Mouse (Mus musculus) embryo, embryonic 10.5 days (tissue): Measurements from ENCODE around the gene Tbce.
"Not testable (repeated sequence)": the region's sequence is repeated elsewhere in the genome, so short reads cannot be mapped to it uniquely, and the experiment has no call there.

Experiments
- DNase-seq: peaks from one replicate; pipeline ENCODE4 v3.0.0-alpha.2; 2015; ENCODE audit warnings: low spot score

Gene Tbce

DNA sequence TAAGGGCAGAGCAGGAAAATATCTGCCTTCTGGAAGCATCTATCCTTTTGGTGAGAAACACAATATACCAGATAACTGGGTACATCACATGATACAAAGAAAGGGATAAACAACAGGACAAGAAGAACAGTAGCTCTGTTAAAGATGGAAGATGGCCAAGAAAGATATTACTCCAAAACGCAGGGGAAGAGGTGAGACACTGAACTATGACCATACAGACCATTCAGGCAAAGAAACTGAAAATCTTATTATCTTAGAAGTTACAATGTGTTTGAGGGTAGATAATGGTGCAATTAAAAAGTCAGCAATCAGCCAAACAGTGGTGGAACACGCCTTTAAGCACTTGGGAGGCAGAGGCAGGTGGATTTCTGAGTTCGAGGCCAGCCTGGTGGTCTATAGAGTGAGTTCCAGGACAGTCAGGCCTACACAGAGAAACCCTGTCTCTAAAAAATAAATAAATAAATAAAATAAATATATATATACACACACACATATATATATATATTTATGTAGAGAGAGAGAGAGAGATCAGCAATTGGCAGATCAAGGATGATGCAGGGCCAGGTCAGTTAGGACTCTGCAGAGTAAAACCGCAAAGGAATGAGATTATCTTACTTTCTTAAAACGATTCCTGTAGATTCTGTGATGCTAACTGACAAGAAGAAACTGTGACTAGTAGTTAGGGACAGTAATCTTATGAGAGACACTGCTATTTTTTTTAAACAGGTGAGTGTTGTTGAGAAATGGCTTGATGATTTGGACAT, 5.9 kb downstream of the Tbce start:
- DNase-seq = no peak

DNA sequence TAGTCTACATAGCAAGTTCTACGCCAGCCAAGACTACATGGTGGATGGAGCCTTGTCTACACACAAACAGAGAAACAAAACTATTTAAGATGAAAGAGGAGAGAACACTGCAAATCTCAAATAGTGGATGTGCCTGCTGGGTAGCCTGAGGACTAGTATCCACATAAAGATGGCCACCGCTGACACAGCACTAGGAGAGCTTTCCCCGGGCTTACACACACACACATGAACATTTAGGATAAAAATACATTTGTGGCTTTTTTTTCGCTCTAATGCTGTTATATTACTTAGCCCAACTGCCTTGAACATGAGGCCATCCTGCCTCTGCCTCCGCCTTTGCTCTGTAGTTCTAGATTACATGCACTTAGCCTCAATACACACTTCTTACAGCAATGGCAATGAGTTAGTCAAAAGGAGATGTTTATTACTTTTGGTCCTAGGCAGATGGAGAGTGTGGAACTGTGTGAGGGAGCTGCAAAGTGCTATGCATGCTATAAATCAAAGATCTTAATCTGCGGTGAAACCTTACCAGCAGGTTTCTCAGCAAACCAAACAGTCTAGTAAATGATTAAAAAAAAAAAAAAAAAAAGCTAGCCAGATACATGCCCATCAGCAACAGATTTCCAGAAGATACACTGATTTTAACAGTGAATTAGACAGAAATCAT, 13.2 kb downstream of the Tbce start:
- no peak for DNase-seq

DNA sequence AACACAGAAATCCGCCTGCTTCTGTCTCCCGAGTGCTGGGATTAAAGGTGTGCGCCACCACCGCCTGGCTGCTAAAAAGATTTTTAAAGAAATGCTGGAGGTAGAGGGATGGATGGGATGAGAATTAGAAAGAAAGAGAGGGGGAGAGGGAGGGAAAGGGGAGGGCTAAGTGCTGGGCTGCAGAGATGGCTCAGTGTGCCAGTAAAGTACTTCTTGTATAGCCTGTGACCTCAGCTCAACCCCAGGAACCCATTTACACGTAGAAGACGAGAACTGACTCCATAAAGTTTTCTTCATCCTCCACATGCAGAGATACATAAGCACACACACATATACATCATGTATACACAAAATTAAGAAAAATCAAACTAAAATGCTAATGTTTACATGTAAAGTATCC, 13.9 kb downstream of the Tbce start:
- DNase-seq = no peak

DNA sequence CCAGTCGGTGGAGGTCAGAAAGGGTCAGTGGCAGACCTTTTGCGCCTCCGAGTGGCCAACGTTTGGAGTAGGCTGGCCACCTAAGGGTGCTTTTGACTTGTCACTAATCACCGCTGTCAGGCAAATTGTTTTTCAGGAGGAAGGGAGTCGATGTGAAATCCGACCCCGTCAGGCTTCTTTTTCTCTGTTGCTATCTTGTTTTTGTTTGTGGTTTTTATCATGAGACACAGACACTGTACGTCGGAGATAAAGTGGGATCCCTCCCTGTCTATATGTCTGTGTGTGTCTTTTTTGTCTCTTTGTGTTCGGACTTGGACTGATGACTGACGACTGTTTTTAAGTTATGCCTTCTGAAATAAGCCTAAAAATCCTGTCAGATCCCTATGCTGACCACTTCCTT, 18.0 kb downstream of the Tbce start:
- not testable (repeated sequence) for DNase-seq

DNA sequence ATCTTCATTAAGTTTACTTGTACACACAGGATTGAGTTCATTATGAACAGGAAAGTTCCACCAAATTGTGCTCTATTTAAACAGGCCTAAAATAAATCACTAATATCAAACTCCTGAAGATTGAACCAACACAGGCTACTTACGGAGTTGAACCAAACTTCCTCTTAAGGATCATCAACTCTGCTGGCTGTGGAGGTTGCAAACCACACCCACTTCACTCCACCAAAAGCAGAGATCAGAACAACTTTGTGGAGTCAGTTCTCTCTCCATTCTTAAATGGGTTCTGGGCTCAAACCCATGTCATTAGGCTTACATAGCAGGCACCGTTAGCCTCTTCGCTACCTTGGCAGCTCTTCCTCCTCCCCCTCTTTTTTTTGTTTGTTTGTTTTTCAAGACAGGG, 20.6 kb downstream of the Tbce start:
- no peak for DNase-seq

DNA sequence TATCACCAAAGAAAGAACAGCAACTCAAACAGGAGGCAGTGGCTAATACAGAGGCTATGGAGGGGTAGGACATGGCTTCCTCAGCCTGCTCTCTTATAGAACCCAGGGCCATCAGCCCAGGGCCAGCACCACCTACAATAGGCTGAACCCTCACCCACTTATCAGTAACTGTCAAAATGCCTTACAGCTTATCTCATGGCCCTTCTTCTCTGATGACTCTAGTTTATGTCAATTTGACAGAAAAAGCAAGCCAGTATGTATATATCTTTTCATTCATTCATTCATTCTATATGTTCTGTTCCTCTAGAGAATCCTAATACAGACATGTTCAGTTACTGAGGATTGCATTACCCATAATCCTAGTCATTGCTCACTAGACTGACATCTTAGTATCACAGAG, 21.2 kb downstream of the Tbce start:
- no peak for DNase-seq

DNA sequence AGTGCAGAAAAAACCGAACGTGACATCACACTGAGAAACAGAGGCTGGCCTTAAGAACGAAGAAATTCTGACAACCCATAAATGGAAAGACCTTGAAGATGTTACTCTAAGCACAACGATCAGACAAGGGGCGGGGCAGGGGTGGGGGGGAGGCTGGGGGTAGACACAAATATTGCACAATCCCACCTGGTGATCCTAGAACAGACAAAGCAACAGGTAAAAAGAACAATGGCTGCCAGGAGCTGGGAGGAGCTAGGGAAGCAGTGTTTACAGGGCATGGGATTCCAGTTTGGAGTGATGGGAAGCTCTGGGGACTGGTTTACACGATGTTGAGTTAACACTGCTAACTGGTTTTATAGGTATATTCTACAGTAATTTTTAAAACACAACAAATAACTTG, 23.8 kb downstream of the Tbce start:
- no peak for DNase-seq

DNA sequence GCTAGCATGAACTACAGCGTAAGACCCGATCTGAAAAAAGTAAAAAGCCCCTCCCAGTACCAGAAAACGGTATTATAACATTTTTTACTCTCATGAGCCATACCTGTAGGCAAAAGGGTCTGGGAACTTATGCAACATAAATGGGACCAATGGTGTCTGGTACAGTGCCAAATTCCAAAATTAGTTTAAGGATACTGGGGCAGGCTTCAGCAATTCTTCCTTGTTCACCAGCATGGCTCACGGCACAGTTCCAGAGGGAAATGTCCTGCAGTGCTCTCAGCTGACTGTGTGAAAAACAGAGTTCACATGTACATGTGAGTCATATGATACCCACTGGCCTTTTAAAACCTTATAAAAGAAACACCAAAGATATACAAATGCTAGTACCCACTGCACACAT, 24.9 kb downstream of the Tbce start:
- no peak for DNase-seq

DNA sequence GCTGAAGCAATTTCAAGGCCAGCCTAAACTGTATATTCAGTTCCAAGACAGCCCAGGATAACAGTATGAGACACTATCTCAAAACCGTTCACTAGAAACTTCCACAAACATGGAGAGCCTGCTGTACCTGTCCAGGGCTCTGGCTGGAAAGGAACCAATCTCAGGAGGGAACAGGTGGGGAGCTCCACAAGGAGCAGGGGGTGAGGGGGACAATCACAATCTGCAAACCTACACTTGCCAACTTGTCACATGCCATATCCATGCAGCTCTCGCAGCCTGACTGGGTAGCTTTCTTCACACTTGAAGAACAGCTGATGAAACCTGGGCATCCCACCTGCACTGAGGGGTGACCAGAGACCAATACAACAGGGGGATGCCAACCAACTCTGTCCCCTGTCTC, 25.4 kb downstream of the Tbce start:
- no peak for DNase-seq

DNA sequence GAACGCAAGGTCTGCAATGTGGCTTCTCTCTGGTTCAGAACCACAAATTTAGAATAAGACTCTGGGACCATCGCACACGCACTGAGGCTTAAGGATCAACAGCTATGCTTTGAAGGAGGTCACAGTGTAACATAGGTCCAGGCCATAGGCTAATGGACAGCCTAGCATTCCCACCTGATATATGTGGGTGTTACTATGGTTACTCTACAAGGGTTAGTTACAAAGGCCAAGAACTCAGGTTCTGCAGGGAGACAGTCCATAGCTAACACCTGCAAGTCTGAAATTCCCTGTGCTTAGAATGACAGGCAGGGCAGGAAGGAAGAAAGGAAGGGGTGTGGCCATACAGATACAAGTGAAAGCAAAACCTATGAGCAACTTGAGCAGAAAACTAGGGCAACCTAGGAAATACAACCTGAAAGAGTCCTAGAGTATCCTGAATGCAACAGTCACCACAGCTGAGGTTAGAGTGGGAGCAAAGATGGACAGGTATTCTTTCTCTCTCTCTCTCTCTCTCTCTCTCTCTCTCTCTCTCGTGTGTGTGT, 27.9 kb downstream of the Tbce start:
- DNase-seq = no peak

DNA sequence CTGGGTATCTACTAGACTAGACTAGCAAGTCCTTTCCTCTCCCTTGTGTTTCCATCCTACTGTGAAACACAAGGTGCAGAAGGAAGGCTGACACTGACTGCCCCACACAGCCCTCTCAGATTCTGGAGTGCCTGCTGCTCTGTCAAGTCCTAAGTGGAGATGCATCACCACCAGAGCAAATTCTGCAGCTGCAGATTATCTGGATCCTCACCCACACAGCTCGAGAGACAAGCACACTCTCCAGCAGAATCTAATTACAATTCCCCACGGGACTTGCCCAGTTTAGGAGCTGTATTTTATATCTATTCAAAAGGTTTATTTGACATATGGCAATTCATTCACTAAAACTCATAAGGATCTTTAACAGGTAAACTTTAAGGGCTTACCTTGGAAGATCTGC, 33.4 kb downstream of the Tbce start:
- no peak for DNase-seq

DNA sequence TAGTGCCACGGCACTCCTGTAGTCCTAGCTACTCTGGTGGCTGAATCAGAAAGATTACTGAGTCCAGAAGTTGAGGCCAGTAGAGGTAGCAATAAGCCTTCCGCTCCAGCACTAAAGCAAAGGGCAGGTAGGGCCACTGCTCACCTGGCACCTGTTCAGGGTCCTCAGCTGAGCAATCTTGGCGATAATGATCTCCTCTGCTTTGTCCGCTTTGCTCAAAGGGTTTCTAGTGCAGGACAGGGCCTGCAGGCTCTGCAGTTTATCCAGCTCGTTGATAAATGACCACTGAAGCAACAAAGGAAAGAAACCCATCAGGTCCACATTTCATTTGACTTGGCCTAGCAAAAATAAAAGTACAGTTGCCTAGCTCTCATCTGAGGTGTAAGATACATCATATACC, 34.4 kb downstream of the Tbce start:
- DNase-seq = no peak

DNA sequence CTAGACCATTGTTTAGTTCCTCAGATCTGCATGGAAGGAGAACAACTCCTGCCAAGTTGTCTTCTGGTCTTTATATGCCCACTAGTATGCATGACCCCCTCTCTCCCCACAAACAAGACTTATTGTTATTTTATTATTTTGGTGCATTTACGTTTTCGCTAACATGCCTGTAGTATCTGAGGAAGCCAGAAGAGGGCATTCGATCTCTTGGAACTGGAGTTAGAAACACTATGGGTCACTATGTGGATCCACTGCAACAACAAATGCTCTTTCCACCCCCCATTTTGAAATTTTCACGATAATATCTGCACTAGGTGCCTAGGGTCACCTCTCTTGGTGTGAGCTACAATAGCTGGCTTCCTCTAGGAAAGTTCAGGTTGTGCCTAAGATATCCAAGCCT, 35.4 kb downstream of the Tbce start:
- no peak for DNase-seq

DNA sequence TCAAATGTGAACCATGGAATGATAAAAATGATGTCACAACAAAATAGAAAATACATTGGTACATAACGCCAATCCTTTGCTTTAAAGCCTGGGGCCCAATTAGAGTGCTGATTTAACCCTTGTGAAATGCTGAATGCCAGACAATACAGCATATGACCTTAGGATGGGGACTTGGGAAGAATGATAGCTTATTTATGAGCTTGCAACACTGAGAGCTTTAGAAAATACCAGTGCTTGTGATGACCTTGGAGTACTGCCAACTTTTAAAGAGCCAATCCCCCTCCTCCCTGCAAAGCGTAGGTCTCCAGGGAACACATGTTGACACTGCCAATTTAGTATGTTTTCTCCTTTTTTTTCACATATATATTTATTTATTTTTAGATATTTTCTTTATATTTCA, 36.7 kb downstream of the Tbce start:
- no peak for DNase-seq

DNA sequence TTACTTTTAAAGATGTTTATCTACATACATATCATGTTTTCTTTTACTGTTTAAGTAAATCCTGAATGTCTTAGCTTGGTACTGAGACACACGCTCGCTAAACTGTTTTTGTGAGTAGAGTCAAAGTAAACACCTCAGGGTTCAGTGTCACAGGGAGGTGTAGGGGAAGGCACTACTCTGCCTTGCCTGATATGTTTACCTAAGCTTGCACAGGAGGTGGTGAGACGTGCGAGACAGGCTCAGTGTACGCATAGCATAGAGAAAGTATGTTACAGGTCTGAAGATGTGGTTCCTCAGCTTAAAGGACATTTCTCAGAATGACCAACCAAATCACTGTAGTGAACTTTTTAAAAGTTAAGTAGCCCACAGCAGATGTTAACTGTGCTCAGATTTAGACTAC, 42.0 kb downstream of the Tbce start:
- no peak for DNase-seq

DNA sequence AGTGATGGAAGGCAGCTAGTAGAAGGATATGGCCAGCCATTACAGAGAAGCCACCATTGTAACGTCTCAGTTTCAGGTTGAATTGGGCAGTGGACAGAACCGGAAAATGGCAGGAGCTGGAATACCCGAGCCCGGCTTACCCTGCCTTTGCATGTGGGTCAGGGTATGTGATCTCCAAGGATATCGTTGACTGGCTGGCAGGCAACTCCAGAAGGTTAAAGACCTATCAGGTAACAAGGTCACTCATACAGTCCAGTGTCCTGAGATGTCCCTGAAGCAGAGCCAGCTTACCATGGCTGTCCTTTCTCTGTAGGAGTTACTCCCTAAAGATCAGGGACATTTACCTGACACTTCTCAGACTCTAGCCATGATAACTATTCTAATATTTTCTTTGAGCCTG, 44.4 kb downstream of the Tbce start:
- no peak for DNase-seq

DNA sequence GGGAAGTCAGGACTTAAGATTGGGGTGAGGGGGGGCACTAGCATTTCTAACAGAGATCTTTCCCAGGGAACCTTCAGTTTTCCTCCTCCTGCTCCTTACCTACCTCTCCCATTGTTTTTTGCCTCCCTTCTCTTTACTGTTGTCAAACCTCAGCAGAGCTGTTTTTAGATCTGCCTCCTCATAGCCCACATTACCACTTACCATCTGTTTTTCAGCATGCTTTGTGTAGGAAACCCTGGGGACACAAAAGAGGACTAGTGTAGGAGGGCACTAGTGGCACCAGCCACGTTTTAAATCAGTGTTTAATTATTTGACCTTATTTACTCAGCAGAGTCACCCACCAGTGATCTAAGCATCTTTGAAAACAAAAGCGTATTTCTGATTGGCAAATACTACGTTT, 46.4 kb downstream of the Tbce start:
- DNase-seq = no peak

DNA sequence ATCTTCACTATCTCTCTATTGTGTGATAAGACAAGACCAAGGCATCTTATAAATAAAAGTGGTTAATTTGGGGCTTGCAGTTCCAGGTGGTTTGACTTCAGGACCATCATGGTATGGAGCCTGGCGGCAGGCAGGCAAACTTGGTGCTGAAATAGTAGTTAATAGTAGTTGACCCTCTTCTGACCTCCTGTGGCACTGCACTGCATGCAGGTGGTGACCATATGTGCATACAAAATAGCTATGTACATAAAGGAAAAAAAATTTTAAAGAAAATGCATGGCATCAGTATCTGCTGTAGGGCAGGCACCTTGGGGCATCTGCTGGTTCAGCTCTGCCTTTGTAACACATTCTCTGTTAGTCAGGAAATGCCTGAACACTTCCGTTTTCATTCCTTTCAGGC, 49.0 kb downstream of the Tbce start:
- peak; percentile 41 for DNase-seq

DNA sequence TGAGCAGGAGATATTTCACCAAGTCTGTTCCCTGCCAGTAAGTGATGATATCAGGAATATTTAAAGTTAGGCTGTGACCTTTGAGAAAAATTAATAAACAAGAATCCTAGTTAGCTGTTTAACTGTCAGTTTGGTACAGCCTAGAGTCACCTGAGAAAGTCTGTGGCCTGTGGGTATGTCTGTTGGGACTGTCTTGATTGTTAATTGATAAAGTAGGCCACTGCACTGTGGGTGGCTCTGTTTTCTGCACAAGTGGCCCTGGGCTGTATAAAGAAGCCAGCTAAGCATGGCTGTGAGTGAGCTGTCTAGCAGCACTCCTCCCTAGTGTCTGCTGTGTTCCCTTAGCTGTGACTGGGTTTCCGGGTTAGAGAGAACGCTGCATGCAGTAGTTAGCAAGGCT, 50.3 kb downstream of the Tbce start:
- DNase-seq = no peak

DNA sequence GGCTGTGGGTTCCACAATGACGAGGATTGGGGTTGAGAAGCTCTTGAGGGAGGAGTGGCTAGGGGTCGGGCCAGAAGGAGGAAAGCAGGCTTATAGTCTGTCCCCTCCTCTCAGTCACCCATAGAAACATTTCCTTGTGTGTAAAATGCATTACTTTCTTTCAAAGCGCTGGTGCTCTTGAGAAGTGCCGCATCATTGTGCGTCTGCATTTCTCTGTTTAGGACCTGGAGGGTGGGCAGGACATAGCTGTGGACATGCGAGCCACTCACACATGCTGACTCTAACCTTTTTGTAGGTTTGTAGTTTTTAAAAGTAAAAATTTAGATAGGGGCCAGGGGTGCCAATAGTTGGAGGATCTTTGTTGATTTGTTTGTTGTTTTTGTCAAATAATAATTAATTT, 55.9 kb downstream of the Tbce start:
- no peak for DNase-seq

DNA sequence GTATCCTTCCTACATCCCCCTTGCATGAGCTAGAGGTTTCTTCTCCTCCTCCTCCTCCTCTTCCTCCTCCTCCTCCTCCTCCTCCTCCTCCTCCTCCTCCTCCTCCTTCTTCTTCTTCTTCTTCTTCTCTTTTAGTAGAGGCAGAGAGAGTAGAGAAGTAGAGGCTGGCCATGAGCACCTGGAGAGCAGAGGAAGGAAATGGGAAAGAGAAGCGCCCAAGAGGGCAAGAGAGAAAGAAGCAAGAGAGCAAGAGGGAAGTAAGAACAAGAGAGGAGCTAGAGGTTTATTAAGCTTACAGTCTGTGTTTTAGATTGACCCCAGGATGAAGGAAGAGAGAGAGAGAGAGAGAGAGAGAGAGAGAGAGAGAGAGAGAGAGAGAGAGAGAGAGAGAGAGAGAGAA, 57.6 kb downstream of the Tbce start:
- DNase-seq = not testable (repeated sequence)

DNA sequence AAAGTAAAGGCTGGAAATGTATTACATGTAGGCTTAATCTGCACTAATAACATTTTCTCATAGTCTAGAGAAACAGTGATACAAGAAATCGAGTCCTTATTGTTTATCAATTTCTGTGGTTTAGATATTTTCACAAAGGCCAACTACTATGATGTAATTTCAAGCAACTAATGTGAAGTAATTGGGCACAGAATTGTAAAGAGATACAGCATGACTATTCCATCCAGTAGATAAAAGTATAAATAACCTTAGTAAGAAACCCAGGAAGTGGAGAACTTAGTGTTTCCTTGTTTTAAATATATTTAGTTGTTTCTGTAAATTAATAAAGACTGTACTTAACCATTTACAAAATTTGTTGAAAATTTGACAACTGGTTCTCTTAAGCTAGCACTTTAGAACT, 69.6 kb downstream of the Tbce start:
- DNase-seq = no peak

DNA sequence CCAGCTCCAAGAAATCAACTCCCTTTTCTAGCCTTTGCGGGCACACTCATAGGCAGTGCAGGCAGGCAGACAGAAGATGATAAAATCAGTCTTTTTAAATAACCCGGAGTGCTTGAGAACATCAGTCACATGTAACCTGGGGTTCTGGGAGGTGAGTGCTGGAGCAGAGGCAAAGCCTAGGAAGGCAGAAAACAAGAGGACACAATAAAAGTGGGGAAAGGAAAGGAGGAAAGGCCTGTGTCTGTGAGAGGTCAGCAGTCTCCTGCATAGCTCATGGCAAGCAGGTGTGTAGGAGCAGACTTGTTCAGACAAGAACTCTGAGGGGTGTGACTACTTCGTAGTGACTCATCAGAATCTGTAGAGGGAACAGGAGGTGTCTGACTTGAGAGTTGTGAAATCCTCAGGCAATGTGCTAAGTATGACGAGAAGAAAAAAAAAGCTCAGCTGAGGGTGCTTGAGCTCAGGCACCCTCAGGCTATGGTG, 70.8 kb downstream of the Tbce start:
- peak; percentile 17 for DNase-seq

DNA sequence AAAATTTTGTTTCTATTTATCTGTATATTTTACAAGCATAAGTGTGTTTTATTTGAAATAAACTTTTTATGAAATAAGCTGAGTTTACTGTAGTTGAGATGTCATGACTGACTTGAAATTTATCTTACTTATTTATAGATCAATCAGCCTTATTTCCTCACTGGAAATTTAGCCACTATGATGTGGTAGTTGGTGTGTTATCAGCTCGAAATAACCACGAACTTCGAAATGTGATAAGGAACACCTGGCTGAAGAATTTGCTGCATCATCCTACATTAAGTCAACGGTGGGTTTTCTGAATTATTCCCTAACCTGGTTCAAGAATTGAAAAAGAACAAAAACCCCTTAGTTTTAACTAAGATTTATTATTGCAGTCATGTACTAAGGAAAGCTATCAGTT, 73.3 kb downstream of the Tbce start:
- no peak for DNase-seq
